Mouse (Mus musculus) right cerebral cortex, postnatal 14 days (tissue): Measurements from ENCODE around the gene Brap.
"Not testable (repeated sequence)": the region's sequence is repeated elsewhere in the genome, so short reads cannot be mapped to it uniquely, and the experiment has no call there.

Experiments
- DNase-seq: peaks from one replicate; pipeline ENCODE4 v3.0.0; 2022

Brap gene

GRCm38 (mm10) chr5:121660059-121660896, at the start of gene Brap, which contains the start of gene Acad10:
Gene Brap (plus strand): TSS chr5:121660563.
Gene Acad10 (minus strand): TSS chr5:121660514.
- DNase-seq, result peak; percentile 92

DNA sequence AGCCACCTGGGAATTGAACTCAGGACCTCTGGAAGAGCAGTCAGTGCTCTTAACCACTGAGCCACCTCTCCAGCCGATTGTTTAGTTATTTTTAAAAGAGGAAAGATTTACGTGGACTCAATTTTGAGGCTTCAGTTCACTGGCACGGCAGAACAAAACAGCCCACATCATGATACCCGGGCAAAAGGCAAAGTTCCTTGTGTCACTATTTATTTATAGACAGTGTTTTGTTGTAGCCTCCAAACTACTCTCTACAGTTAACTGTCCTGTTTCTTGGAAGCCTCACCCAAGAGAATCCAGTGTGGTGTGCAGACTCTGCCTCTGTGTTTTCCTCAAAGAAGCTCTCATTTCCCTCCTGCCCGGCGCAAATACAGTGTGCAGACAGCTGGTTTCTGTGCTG, 48.3 kb upstream of the Brap start:
- DNase-seq, result no peak

- not testable (repeated sequence) for DNase-seq
Observed at GRCm38 (mm10) chr5:121614921-121615320, 45.4 kb upstream of the Brap start.

DNA sequence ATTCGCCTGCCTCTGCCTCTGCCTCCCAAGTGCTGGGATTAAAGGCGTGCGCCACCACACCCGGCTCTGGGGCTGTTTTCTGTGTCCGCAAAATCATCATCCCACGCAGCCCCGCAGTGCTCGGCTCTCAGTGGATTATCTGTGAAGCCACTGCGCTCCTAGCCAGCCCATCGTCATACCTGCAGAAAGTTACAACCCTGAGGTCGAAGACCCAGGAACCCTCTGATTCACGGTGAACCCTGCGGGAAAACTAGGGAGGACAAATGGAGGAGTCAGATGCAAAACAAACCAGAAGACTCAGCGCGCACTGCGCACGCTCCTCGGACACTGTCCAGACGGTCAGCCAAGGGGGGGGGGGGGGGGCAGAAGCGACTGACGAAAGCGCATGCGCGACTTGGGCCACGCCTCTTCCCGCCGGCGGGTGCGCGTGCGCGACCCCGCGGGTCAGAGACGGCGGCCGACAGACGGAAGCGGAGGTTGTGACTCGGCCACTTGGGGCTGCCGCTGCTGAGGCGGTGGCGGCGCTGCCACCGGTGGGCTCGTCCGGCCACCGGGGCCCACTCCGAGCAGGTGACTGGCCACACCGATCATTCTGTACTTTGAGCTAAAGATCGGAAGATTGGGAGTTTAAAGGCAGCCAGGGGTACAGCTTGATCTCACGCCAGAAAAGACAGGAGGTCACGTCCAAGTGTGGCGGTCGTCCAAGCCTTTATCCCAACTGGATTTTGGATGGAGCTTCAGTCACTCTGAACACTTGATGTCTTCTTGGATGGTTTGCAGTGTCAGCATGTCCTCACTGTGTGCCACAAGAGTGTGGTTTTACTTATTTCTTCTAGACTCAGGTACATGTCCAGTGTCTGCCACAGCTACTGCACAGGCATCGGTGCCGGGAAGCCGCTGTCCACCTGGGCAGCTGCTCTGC, 41.5 kb upstream of the Brap start, which contains the start of gene Acad12:
Gene Acad12, minus strand, starts transcription at position 347 of the 922 bp plus-strand sequence.
- DNase-seq, result peak; percentile 81

- DNase-seq, result no peak
Observed at GRCm38 (mm10) chr5:121621102-121621501, 39.3 kb upstream of the Brap start.

GRCm38 (mm10) chr5:121623241-121623640, 37.1 kb upstream of the Brap start:
- DNase-seq, result no peak

DNA sequence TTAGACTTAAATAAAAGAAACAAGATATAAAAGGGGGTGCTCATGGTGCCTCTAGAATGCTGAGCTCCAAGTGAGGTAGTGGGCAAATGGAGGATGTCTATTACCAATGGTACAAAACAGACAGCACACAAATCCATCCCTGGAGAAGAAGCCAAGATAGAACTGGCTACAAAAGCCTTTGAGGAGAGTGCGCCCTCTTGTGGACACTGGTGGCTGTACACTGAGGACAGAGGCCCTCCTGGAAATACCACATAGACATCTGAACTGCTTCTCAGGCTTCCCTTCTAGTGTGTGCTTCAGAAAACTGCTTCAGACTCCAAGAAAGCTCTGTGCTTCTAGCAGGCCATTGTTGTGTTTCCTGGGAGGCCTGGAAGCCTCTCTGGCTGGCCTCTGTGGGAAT, 32.5 kb upstream of the Brap start:
- peak; percentile 76 for DNase-seq

- not testable (repeated sequence) for DNase-seq
Observed at GRCm38 (mm10) chr5:121631106-121631647, 29.2 kb upstream of the Brap start.

DNA sequence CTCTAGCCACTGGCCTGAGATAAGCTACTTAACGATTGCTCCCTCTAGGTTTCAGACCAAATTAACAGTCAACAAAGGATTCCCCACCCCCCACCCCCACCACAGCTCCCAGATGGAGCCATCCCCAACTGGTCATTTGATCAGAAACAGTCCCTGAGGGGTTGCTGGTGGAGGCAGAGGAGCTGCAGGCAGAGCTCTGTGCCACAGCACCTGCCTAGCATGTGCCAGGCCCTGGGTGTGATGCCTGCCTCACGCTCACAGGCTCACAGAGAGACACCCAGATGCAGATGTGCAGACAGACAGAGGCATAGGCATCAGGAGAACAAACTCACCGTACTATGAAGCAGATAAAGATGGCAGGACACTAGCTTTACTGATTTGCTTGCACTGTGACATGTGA, 27.6 kb upstream of the Brap start:
- DNase-seq, result no peak

- no peak for DNase-seq
Observed at GRCm38 (mm10) chr5:121634668-121635067, 25.7 kb upstream of the Brap start.

GRCm38 (mm10) chr5:121637296-121637695, 23.1 kb upstream of the Brap start:
- no peak for DNase-seq

- no peak for DNase-seq
Observed at GRCm38 (mm10) chr5:121639601-121640000, 20.8 kb upstream of the Brap start.

DNA sequence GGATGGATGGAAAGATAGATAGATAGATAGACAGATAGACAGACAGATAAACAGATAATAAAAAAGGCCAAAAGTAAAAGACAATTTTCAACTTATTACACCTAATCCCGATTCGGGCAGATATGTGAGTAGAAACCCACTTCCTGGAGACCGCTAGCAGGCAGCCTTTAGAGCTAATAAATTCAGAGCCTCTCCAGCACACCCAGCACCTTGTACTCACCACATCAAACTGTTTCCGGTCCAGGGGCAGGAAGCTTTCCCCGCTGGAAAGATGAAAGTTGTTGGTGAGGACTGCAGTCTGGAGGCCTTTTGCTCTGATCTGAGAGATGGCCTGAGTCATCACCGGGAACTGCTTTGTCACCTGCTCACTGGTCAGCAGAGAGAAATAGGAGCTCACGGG, 11.2 kb upstream of the Brap start:
- DNase-seq, result no peak

DNA sequence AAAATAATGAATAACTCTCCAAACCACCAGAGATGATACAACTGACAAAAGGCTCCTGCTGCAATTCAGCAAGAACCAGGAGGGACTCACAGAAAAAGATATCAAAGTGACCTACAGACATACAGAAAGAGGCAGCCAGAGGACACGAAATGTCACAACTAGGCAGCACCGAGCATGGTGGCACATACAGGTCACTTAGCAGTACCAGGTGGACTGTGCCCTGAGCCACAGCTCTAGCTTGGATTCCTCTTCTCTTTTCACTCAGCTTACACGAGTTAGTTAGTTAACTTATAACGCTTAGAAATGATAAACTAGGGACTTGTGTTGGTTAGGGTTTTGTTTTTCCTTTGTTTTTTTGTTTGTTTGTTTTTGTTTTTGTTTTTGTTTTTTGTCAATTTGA, 5.8 kb upstream of the Brap start:
- DNase-seq, result no peak

GRCm38 (mm10) chr5:121656866-121657265, 3.5 kb upstream of the Brap start:
- not testable (repeated sequence) for DNase-seq

DNA sequence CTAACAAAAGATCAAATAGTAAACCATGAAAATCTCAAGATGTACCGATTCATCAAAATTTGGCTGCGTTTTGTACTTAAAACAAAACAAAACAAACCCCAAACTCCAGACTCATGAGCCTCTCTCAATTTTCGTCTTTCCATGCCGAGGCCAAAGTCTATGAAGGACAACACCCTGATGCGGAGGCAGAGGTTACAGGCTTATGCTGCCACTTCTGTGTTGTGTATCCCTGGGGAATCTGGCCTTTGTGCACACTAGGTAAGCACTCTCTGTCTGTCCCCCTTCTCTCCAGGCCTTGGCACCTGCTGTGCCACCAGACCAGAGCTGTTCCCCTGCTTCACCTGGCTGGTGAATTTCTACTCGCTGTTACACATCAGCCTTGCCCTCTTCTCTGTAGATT, 2.7 kb upstream of the Brap start:
- DNase-seq, result not testable (repeated sequence)

DNA sequence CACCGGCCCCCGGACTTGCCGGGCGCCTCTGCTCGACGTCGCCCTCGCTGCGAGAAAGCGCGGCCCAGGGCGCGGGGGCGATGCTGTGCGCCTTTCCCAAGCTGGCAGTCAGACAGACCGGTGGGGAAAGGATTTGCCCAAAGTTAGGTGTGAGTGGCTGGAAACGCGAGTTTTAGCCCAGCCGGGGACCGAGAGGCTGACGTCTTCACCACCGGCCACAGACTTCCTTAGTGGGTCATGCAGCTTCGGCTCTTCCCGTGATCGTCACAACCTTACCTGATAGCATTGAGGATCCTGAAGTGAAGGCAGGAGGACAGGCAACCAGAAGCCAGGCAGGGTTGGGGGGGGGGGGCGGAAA, 513 bp downstream of the Brap start:
- DNase-seq, result peak; percentile 39

GRCm38 (mm10) chr5:121661494-121661893, 1.1 kb downstream of the Brap start:
- DNase-seq, result no peak

- DNase-seq, result no peak
Observed at GRCm38 (mm10) chr5:121663456-121663855, 3.1 kb downstream of the Brap start.

DNA sequence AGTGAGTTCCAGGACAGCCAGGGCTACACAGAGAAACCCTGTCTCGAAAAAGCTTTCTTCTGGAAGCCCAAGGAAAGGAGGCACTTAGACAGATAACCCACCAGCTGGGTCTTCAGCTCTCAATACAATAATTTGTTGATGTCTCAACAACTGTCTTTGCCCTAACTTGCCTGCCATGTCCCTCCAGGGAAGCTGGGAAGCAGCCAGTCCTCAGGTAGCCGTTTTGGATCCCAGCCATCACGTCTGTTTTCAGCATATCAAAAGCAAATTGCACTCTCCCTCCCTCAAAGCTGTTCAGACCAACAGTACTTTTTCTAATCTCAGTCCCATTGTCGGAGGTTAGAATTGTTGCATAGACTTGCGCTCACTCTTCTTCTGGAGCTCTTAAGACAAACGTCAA, 3.7 kb downstream of the Brap start:
- DNase-seq, result no peak

DNA sequence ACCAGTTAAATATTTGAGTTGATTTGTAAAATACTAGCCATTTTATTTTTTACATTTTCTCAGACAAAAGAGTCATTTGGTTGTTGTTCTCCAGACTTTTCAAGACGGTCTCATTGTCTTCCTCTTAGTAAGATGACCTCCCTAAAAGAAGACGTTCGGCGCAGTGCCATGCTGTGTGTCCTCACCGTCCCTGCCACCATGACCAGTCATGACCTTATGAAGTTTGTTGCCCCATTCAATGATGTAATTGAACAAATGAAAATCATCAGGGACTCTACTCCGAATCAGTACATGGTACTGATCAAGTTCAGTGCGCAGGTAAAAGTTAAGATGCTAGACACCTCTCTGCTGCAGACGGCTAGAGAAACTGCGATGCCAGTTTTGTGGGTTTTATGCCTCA, 4.6 kb downstream of the Brap start:
- DNase-seq, result no peak

DNA sequence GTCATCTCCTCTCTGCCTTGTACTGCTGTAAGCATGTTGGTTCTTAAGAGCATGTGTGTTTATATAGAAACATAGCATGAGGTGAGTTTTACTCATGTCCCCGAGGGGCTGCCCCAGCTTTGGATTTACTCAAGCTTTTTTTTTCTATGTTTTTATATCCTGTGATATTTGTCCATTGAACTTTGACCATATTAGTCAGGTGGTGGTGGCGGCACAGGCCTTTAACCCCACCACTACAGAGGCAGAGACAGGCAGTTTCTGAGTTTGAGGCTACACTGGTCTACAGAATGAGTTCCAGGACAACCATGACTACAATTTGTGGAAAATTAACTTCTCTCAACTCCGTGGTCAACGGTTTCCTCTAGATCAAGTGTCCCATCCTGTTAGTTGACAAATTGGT, 6.7 kb downstream of the Brap start:
- DNase-seq, result no peak

GRCm38 (mm10) chr5:121668411-121668810, 8.0 kb downstream of the Brap start:
- DNase-seq, result no peak
